Mouse (Mus musculus) stomach, embryonic 14.5 days (tissue): ENCODE results near the gene Gm5141. TPM values are rescaled to one million over a fixed set of nuclear protein-coding genes. Genes with fewer than 3 reads are reported as not detected.
A peak's percentile ranks its signal among the peaks of the same experiment; 100 is the strongest.
"Not testable (repeated sequence)": the region's sequence is repeated elsewhere in the genome, so short reads cannot be mapped to it uniquely, and the experiment has no call there.

ENCODE experiments used
- ATAC-seq: fragments of 200-750 bp; cut with Nextera tagmentation; 2 replicates; pipeline ENCODE4 v1.8.0; 2017; ENCODE audit warnings: low read depth, moderate TSS enrichment; ENCODE audit not compliant: insufficient number of reproducible peaks, insufficient read depth, low FRiP score
- H3K27ac ChIP-seq: fragments of 300-500 bp; sonication (generic); 2 replicates; pipeline ENCODE4 v1.5.1; 2014; ENCODE audit warnings: mild to moderate bottlenecking, low read length, moderate library complexity, mixed read lengths
- H3K27me3 ChIP-seq: fragments of 300-500 bp; sonication (generic); 2 replicates; pipeline ENCODE4 v1.6.1; 2014; ENCODE audit warnings: low read length, control low read depth, mixed read lengths; ENCODE audit not compliant: control insufficient read depth, insufficient read depth
- H3K36me3 ChIP-seq: fragments of 300-500 bp; sonication (generic); 2 replicates; pipeline ENCODE4 v1.6.1; 2014; ENCODE audit warnings: mild to moderate bottlenecking, control low read depth, low read length, moderate library complexity, mixed read lengths; ENCODE audit not compliant: control insufficient read depth, insufficient read depth
- H3K4me1 ChIP-seq: fragments of 300-500 bp; sonication (generic); 2 replicates; pipeline ENCODE4 v1.6.1; 2014; ENCODE audit warnings: low read length, control low read depth, mixed read lengths; ENCODE audit not compliant: control insufficient read depth, insufficient read depth
- H3K4me2 ChIP-seq: fragments of 300-500 bp; sonication (generic); replicated peaks from 2 replicates; pipeline ENCODE4 v1.6.1; 2014; ENCODE audit warnings: low read depth, low read length, control low read depth
- H3K4me3 ChIP-seq: fragments of 300-500 bp; sonication (generic); 2 replicates; pipeline ENCODE4 v1.5.1; 2014; ENCODE audit warnings: low read depth, low read length, control low read depth
- H3K9ac ChIP-seq: fragments of 300-500 bp; sonication (generic); replicated peaks from 2 replicates; pipeline ENCODE4 v1.6.1; 2014; ENCODE audit warnings: low read depth, mild to moderate bottlenecking, control low read depth, low read length, moderate library complexity, mixed read lengths
- H3K9me3 ChIP-seq: fragments of 300-500 bp; sonication (generic); 2 replicates; pipeline ENCODE4 v1.6.1; 2016; ENCODE audit warnings: low read depth, low read length, control low read depth; ENCODE audit not compliant: control insufficient read depth
- WGBS: fragments of 180-500 bp; shearing (Covaris S2); extraction: QIAGEN DNeasy Blood & Tissue Kit; methylation state at CpG from one replicate; pipeline ENCODE4 v1.1.7; 2014; 5-methylcytosine and 5-hydroxymethylcytosine counted together
- polyA plus RNA-seq: library from polyadenylated mRNA; unstranded; fragments of >200 nt; fragmentation: Nextera tagmentation; extraction: Ambion mirVana; gene quantifications from 2 replicates; pipeline ENCODE4 v1.2.1, GENCODE M21; 2014

Gene Gm5141
- polyA plus RNA-seq = 13.3 and 13.8 TPM in 2 replicates

DNA sequence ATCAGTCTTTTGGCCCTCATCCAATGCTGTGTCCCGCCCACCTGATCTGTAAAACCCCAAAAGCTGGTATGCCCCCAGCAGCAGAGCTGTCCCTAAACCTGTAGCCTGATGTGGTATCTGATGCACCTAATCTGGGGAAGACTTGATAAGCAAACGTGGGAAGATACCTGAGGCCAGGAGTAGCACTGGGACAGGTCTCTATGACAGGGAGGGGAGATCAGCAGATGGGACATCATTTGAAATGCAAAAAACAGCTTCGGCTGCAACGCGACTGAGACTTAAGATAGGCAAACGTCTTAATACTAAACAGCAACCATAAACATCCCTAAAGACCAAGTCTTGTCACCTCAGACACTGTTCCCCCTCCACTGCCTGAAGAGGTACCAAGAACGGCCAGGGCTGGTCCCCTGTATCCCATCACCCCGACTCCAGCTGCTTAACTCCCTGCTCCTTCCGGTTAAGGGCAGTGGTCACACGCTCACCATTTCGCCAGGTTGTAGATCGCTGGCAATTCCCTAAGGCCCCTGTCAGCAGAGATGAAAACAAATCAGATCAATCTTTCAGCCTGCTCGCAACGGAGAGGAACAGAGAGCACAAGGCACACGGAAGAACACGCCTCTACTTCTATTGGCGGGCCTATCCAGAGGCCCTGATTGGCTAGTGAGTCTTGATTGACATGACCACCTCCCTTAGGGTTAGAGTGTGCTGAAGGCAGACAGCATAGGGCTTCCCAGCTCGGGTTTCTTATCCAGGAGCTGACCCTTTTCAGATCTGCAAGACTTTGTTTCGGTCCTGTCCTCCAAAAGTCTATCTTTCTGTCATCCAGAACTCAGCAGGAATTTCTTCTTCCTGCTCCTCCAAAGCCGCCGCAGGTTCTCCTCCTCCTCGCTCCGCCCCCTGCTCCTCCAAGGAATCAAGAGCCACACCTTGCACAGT, at the start of gene Gm5141:
Gm5141 (minus strand) TSS at position 610 of the 936 bp plus-strand sequence.
- Histone ChIP-seq H3K9ac (peak within 1 kb of the TSS; percentile 40), H3K4me2 (peak within 1 kb of the TSS; percentile 61), H3K4me3 (peak within 1 kb of the TSS; percentile 36)
- H3K27me3 ChIP-seq, H3K36me3 ChIP-seq, H3K27ac ChIP-seq, H3K9me3 ChIP-seq, H3K4me1 ChIP-seq: not testable (repeated sequence)
- 5% methylated on average over 20 of the region's 23 CpGs for WGBS
- ATAC-seq = peak; percentile 99

DNA sequence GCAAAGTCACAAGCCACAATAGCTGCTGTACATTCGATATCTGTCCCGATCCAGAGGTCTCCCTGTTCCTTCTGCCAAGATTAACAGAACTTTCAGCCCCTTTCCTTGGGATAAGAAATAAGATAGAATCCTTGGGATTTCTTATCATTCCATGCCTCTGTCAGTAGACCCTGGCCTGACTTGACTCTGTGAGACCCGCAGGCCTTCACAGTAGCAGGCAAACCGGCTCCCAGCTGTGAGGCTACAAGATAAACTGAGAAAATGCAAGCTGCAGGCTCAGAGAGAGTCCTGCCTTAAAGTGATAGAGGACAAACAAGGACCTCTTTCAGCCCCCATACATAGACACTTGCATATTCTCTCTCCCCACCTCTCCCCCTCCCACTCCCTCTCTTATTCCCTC, 47.7 kb upstream of the Gm5141 start:
- Histone ChIP-seq H3K4me1 (no peaks in the 10 kb centered on the region), H3K9me3 (no peaks in the 10 kb centered on the region), H3K4me3 (no peak overlapping the region), H3K27ac (no peak overlapping the region), H3K36me3 (no peaks in the 10 kb centered on the region), H3K27me3 (no peaks in the 10 kb centered on the region), H3K4me2 (no peak overlapping the region), H3K9ac (no peak overlapping the region)
- 25% methylated on average over 4 of the region's 4 CpGs for WGBS
- ATAC-seq = no peak

DNA sequence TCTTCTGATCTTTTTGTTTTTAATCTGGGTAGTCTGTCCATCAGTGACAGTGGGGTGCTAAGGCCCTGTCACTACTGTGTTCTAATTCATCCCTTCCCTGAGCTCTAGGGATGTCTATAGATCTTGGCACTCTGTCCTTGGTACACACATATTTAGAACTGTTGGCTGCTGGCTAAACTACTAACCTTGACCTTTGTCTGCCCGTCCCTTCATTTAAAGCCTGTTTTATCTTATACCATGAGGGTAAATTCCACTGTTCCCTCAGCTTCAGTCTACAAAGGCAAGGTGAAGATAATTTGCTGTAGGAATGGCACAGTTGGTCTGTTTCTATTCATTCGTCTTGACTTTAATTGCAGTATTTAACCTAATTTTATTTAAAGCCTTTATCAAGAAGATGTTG, 46.6 kb upstream of the Gm5141 start:
- Histone ChIP-seq H3K9ac (no peak overlapping the region), H3K4me3 (no peak overlapping the region), H3K4me2 (no peak overlapping the region), H3K27me3 (no peaks in the 10 kb centered on the region), H3K27ac (no peak overlapping the region), H3K4me1 (no peaks in the 10 kb centered on the region), H3K9me3 (no peaks in the 10 kb centered on the region), H3K36me3 (no peaks in the 10 kb centered on the region)
- ATAC-seq = no peak
- 73% methylated on average over 2 of the region's 2 CpGs for WGBS

DNA sequence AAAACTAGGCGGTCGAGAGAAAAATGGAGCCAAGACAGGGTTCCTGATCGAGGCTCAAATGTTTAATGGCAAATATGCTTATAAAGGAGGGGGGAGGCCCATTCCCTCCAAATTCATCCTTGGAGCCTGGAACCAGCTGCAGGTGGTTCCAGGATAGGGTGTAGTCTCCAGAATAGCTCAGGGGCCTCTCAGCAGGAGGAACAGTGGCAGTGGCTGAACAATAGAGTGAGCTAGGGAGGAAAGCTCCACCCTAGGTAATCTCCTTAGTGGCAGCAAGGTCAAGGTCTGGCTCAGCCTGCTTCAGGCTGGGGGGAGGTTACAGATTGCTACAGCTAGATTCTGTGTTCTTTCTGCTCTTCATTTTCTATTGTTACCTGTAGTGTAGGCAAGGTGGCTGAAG, 30.1 kb upstream of the Gm5141 start:
- not testable (repeated sequence) for ATAC-seq, H3K27me3 ChIP-seq, H3K4me3 ChIP-seq, H3K9me3 ChIP-seq, H3K4me1 ChIP-seq, H3K27ac ChIP-seq, H3K9ac ChIP-seq, H3K36me3 ChIP-seq, H3K4me2 ChIP-seq
- 78% methylated on average over 3 of the region's 3 CpGs for WGBS

DNA sequence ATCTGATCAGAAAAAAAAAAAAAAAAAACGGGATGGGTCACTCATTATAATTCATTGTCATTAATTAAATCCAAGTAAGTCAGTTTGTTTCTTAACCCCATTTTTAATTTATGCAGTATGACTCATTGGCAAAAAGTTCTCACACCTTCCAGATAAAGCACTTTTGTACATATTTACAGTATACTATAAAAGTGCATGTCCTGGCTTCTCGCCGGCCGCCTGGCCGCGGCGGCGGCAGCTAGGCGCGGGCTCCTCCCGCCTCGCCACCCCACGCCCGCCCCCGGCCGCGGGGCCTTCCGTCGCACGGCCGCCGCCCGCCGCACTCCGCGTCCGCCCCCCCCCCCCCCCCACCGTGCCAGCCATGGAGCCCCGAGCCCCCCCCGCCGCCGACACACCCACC, 27.1 kb upstream of the Gm5141 start:
- WGBS = 8% methylated on average over 21 of the region's 32 CpGs
- peak overlapping the region; percentile 11; the same call in 1 of the 2 replicates for H3K4me3 ChIP-seq
- H3K4me2 ChIP-seq = peak overlapping the region; percentile 49
- H3K36me3 ChIP-seq = no peaks in the 10 kb centered on the region
- ATAC-seq = no peak
- H3K27me3 ChIP-seq = no peaks in the 10 kb centered on the region
- no peaks in the 10 kb centered on the region for H3K9me3 ChIP-seq
- no peaks in the 10 kb centered on the region for H3K4me1 ChIP-seq
- no peak overlapping the region for H3K9ac ChIP-seq
- no peak overlapping the region for H3K27ac ChIP-seq

DNA sequence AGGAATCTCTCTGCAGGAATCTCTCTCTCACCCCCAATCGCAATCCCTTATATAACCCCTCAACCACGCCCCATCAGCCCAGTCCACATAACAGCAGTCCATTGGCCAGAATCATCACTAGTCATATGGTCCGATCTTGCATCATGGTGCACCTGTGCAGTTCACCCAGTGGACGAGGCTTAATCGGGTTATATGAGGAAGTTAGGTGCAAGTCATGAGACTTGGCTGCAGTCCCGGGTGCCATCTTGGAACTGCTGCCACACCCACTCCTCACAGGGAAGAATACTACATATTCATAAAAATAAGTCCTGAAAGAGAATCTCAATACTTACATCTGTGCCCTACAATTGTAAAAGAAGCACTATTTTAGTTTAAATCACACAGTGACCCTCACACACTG, 22.4 kb upstream of the Gm5141 start:
- 89% methylated on average over 6 of the region's 6 CpGs for WGBS

DNA sequence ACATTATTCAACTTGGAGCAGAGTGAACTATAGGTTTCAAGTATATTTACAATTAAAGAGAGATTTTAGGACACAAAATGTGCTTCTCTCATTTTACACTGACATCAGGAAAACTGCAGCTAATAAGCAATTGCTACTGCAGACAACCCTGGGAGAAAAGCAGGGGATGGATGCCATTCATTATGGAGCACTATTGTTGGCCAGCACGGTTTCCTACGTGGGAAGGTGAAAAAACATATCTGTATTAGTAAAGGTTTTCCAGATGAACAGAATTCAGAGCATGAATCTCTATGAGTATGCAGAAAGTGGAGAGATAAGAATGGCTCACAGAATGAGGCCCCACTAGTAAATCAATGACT, 506 bp upstream of the Gm5141 start:
- Histone ChIP-seq H3K4me3 (peak overlapping the region; percentile 36), H3K4me2 (peak overlapping the region; percentile 34)
- not testable (repeated sequence) for H3K27ac ChIP-seq, H3K9ac ChIP-seq, H3K9me3 ChIP-seq, H3K27me3 ChIP-seq, H3K36me3 ChIP-seq, H3K4me1 ChIP-seq
- WGBS = 55% methylated on average over 2 of the region's 2 CpGs
- peak; percentile 53; the same call in 1 of the 2 replicates for ATAC-seq

More for the DNA sequence above, 22.4 kb upstream of the Gm5141 start:
- not testable (repeated sequence) for H3K4me1 ChIP-seq, H3K4me3 ChIP-seq, H3K27me3 ChIP-seq, H3K9me3 ChIP-seq, ATAC-seq, H3K27ac ChIP-seq, H3K36me3 ChIP-seq, H3K4me2 ChIP-seq, H3K9ac ChIP-seq

DNA sequence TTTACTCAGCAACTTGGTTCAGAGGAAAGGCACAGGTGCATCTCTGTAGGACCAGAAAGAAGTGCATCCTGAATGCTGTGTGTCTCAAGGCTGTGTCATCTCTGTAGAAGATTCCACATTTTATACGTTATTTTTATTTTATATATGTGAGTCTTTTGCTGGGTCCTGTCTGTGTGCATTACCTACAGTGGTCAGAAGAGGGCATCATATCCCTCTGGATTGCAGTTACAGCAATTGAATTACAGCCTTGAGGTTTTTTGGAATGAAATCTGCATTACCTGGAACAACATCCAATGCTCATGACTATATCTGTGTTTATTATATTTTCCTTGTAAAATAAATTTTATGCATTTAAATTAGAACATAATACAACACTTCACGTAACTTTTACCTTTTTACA, 21.8 kb downstream of the Gm5141 start:
- H3K27ac ChIP-seq, H3K9ac ChIP-seq, H3K4me3 ChIP-seq, ATAC-seq, H3K9me3 ChIP-seq, H3K27me3 ChIP-seq, H3K4me2 ChIP-seq, H3K36me3 ChIP-seq, H3K4me1 ChIP-seq: not testable (repeated sequence)
- WGBS = 62% methylated on average over 2 of the region's 2 CpGs
